Mouse (Mus musculus): ENCODE measurements around the gene Leng8. TPM values are rescaled to one million over a fixed set of nuclear protein-coding genes. Genes with fewer than 3 reads are reported as not detected.

The Leng8 gene
- polyA plus RNA-seq, 1 experiment from 2014 or later: 46.3 TPM

GRCm38 (mm10) chr7:4131964-4132363 lies 4.9 kb upstream of the Leng8 start:
- no peaks in the 10 kb centered on the region for H3K27me3 ChIP-seq (replicated peaks)
- H3K4me3 ChIP-seq (replicated peaks): no peak overlapping the region
- WGBS: 88% methylated on average over 8 of the region's 8 CpGs
- H3K27ac ChIP-seq: no peak overlapping the region
- H3K4me2 ChIP-seq (replicated peaks): no peak overlapping the region
- no peaks in the 10 kb centered on the region for H3K9me3 ChIP-seq
- ATAC-seq: no peak
- 0 out of 2 replicates have a peak, but pooled peaks cover 6% of the 10 kb centered on the region for H3K4me1 ChIP-seq (replicated peaks)
- no peaks in the 10 kb centered on the region for H3K36me3 ChIP-seq
- H3K9ac ChIP-seq: no peak overlapping the region

GRCm38 (mm10) chr7:4132581-4132980 lies 4.3 kb upstream of the Leng8 start:
- WGBS: 92% methylated on average over 3 of the region's 3 CpGs
- Histone ChIP-seq H3K27ac (no peak overlapping the region), H3K4me1 (replicated peaks) (0 out of 2 replicates have a peak, but pooled peaks cover 6% of the 10 kb centered on the region), H3K4me3 (replicated peaks) (no peak overlapping the region), H3K9ac (no peak overlapping the region), H3K9me3 (no peaks in the 10 kb centered on the region), H3K27me3 (replicated peaks) (no peaks in the 10 kb centered on the region), H3K36me3 (no peaks in the 10 kb centered on the region), H3K4me2 (replicated peaks) (no peak overlapping the region)
- no peak for ATAC-seq

- no peak overlapping the region for H3K4me3 ChIP-seq (replicated peaks)
- H3K27ac ChIP-seq: no peak overlapping the region
- no peaks in the 10 kb centered on the region for H3K36me3 ChIP-seq
- H3K4me1 ChIP-seq (replicated peaks): peaks cover 10% of the 10 kb centered on the region; the same call in 1 of the 2 replicates
- H3K27me3 ChIP-seq (replicated peaks): no peaks in the 10 kb centered on the region
- H3K9ac ChIP-seq: 0 out of 2 replicates have a peak overlapping the region, but pooled peaks have one; percentile 8
- WGBS: 86% methylated on average over 6 of the region's 7 CpGs
- H3K4me2 ChIP-seq (replicated peaks): no peak overlapping the region
- H3K9me3 ChIP-seq: no peaks in the 10 kb centered on the region
- ATAC-seq: no peak
Measured at GRCm38 (mm10) chr7:4132998-4133397, 3.8 kb upstream of the Leng8 start.

GRCm38 (mm10) chr7:4134911-4135310 lies 1.9 kb upstream of the Leng8 start:
- ATAC-seq: no peak

GRCm38 (mm10) chr7:4136404-4136770 lies 452 bp upstream of the Leng8 start:
- no peaks in the 10 kb centered on the region for H3K9me3 ChIP-seq
- WGBS: under 1% methylated on average over 16 of the region's 16 CpGs
- no peaks in the 10 kb centered on the region for H3K27me3 ChIP-seq (replicated peaks)
- H3K4me2 ChIP-seq (replicated peaks): peak overlapping the region; percentile 63
- peak overlapping the region; percentile 46 for H3K9ac ChIP-seq
- peak; percentile 49 for ATAC-seq
- H3K36me3 ChIP-seq: peaks cover 22% of the 10 kb centered on the region
- H3K27ac ChIP-seq: peak overlapping the region; percentile 69
- peak overlapping the region; percentile 61 for H3K4me3 ChIP-seq (replicated peaks)
- peaks cover 7% of the 10 kb centered on the region; the same call in 1 of the 2 replicates for H3K4me1 ChIP-seq (replicated peaks)

More at GRCm38 (mm10) chr7:4134911-4135310, 1.9 kb upstream of the Leng8 start:
- H3K9me3 ChIP-seq: no peaks in the 10 kb centered on the region
- H3K4me1 ChIP-seq (replicated peaks): peaks cover 13% of the 10 kb centered on the region; the same call in 1 of the 2 replicates
- H3K4me3 ChIP-seq (replicated peaks): no peak overlapping the region
- H3K36me3 ChIP-seq: peaks cover 9% of the 10 kb centered on the region; the same call in 1 of the 2 replicates
- 85% methylated on average over 5 of the region's 5 CpGs for WGBS
- no peaks in the 10 kb centered on the region for H3K27me3 ChIP-seq (replicated peaks)
- H3K27ac ChIP-seq: no peak overlapping the region
- H3K9ac ChIP-seq: no peak overlapping the region
- no peak overlapping the region for H3K4me2 ChIP-seq (replicated peaks)

GRCm38 (mm10) chr7:4137746-4138145 lies 907 bp downstream of the Leng8 start:
- H3K9me3 ChIP-seq: no peaks in the 10 kb centered on the region
- H3K27ac ChIP-seq: peak overlapping the region; percentile 84; the same call in 1 of the 2 replicates
- peaks cover 7% of the 10 kb centered on the region; the same call in 1 of the 2 replicates for H3K4me1 ChIP-seq (replicated peaks)
- 51% methylated on average over 3 of the region's 3 CpGs for WGBS
- peak overlapping the region; percentile 61 for H3K4me3 ChIP-seq (replicated peaks)
- peak overlapping the region; percentile 68 for H3K9ac ChIP-seq
- no peak for ATAC-seq
- no peaks in the 10 kb centered on the region for H3K27me3 ChIP-seq (replicated peaks)
- peak overlapping the region; percentile 66 for H3K4me2 ChIP-seq (replicated peaks)
- H3K36me3 ChIP-seq: peaks cover 32% of the 10 kb centered on the region

- Histone ChIP-seq H3K9me3 (no peaks in the 10 kb centered on the region), H3K27ac (no peak overlapping the region), H3K27me3 (replicated peaks) (no peaks in the 10 kb centered on the region), H3K36me3 (peaks cover 36% of the 10 kb centered on the region), H3K4me2 (replicated peaks) (peak overlapping the region; percentile 66), H3K4me1 (replicated peaks) (peaks cover 7% of the 10 kb centered on the region; the same call in 1 of the 2 replicates), H3K4me3 (replicated peaks) (peak overlapping the region; percentile 61), H3K9ac (peak overlapping the region; percentile 68; the same call in 1 of the 2 replicates)
- WGBS: 84% methylated on average over 2 of the region's 2 CpGs
- no peak for ATAC-seq
Measured at GRCm38 (mm10) chr7:4138181-4138580, 1.3 kb downstream of the Leng8 start.

- Histone ChIP-seq H3K36me3 (peaks cover 41% of the 10 kb centered on the region), H3K4me1 (replicated peaks) (peaks cover 7% of the 10 kb centered on the region; the same call in 1 of the 2 replicates), H3K9ac (no peak overlapping the region), H3K9me3 (no peaks in the 10 kb centered on the region), H3K4me2 (replicated peaks) (no peak overlapping the region), H3K27me3 (replicated peaks) (no peaks in the 10 kb centered on the region), H3K4me3 (replicated peaks) (no peak overlapping the region), H3K27ac (no peak overlapping the region)
- ATAC-seq: no peak
- WGBS: 91% methylated on average over 7 of the region's 7 CpGs
Measured at GRCm38 (mm10) chr7:4138671-4139070, 1.8 kb downstream of the Leng8 start.

GRCm38 (mm10) chr7:4139391-4139790 lies 2.6 kb downstream of the Leng8 start:
- H3K9me3 ChIP-seq: no peaks in the 10 kb centered on the region
- WGBS: 92% methylated on average over 5 of the region's 5 CpGs

GRCm38 (mm10) chr7:4141648-4142325 lies 4.9 kb downstream of the Leng8 start:
- Histone ChIP-seq H3K4me1 (replicated peaks) (peaks cover 12% of the 10 kb centered on the region), H3K4me3 (replicated peaks) (no peak overlapping the region), H3K9me3 (no peaks in the 10 kb centered on the region), H3K9ac (no peak overlapping the region), H3K4me2 (replicated peaks) (no peak overlapping the region), H3K36me3 (peaks cover 71% of the 10 kb centered on the region), H3K27ac (no peak overlapping the region), H3K27me3 (replicated peaks) (no peaks in the 10 kb centered on the region)
- 93% methylated on average over 6 of the region's 6 CpGs for WGBS
- ATAC-seq: no peak

More at GRCm38 (mm10) chr7:4139391-4139790, 2.6 kb downstream of the Leng8 start:
- Histone ChIP-seq H3K9ac (no peak overlapping the region), H3K27ac (no peak overlapping the region), H3K4me1 (replicated peaks) (peaks cover 7% of the 10 kb centered on the region; the same call in 1 of the 2 replicates), H3K4me3 (replicated peaks) (no peak overlapping the region), H3K4me2 (replicated peaks) (no peak overlapping the region), H3K27me3 (replicated peaks) (no peaks in the 10 kb centered on the region), H3K36me3 (peaks cover 49% of the 10 kb centered on the region)
- no peak for ATAC-seq

GRCm38 (mm10) chr7:4142796-4143445 lies 6.1 kb downstream of the Leng8 start:
- H3K27ac ChIP-seq: no peak overlapping the region
- 92% methylated on average over 10 of the region's 10 CpGs for WGBS
- H3K9ac ChIP-seq: no peak overlapping the region
- no peaks in the 10 kb centered on the region for H3K9me3 ChIP-seq
- H3K4me1 ChIP-seq (replicated peaks): peaks cover 16% of the 10 kb centered on the region
- no peak overlapping the region for H3K4me2 ChIP-seq (replicated peaks)
- ATAC-seq: no peak
- peaks cover 78% of the 10 kb centered on the region for H3K36me3 ChIP-seq
- H3K27me3 ChIP-seq (replicated peaks): no peaks in the 10 kb centered on the region
- no peak overlapping the region for H3K4me3 ChIP-seq (replicated peaks)

- Histone ChIP-seq H3K9me3 (no peaks in the 10 kb centered on the region), H3K4me1 (replicated peaks) (peaks cover 17% of the 10 kb centered on the region)
- 94% methylated on average over 19 of the region's 19 CpGs for WGBS
Measured at GRCm38 (mm10) chr7:4143506-4143905, 6.7 kb downstream of the Leng8 start.

More at GRCm38 (mm10) chr7:4143506-4143905, 6.7 kb downstream of the Leng8 start:
- H3K4me3 ChIP-seq (replicated peaks): no peak overlapping the region
- H3K4me2 ChIP-seq (replicated peaks): no peak overlapping the region
- H3K36me3 ChIP-seq: peaks cover 78% of the 10 kb centered on the region
- H3K27ac ChIP-seq: no peak overlapping the region
- no peak overlapping the region for H3K9ac ChIP-seq
- ATAC-seq: no peak
- no peaks in the 10 kb centered on the region for H3K27me3 ChIP-seq (replicated peaks)

Data from intestine, embryonic 15.5 days (tissue).